Mouse (Mus musculus): ENCODE results near the gene Ppp2r3c.
"Not testable (repeated sequence)": the region's sequence is repeated elsewhere in the genome, so short reads cannot be mapped to it uniquely, and the experiment has no call there.

The Ppp2r3c gene

GRCm38 (mm10) chr12:55302485-55303441, at the start of gene Ppp2r3c:
TSS of gene Ppp2r3c (minus strand) at chr12:55302998.
- peak; percentile 95 for DNase-seq (ENCODE audit: low spot score)

- no peak for DNase-seq (ENCODE audit: low spot score)
Measured at GRCm38 (mm10) chr12:55344583-55344982, 41.8 kb upstream of the Ppp2r3c start.

GRCm38 (mm10) chr12:55343998-55344397, 41.2 kb upstream of the Ppp2r3c start:
- no peak for DNase-seq (ENCODE audit: low spot score)

GRCm38 (mm10) chr12:55343045-55343444, 40.2 kb upstream of the Ppp2r3c start:
- not testable (repeated sequence) for DNase-seq (ENCODE audit: low spot score)

- not testable (repeated sequence) for DNase-seq (ENCODE audit: low spot score)
Measured at GRCm38 (mm10) chr12:55338490-55338889, 35.7 kb upstream of the Ppp2r3c start.

- no peak for DNase-seq (ENCODE audit: low spot score)
Measured at GRCm38 (mm10) chr12:55333662-55334061, 30.9 kb upstream of the Ppp2r3c start.

GRCm38 (mm10) chr12:55329351-55329750, 26.6 kb upstream of the Ppp2r3c start:
- DNase-seq (ENCODE audit: low spot score) = no peak

GRCm38 (mm10) chr12:55328784-55329183, 26.0 kb upstream of the Ppp2r3c start:
- DNase-seq (ENCODE audit: low spot score) = no peak

GRCm38 (mm10) chr12:55325702-55326101, 22.9 kb upstream of the Ppp2r3c start:
- no peak for DNase-seq (ENCODE audit: low spot score)

- DNase-seq (ENCODE audit: low spot score) = no peak
Measured at GRCm38 (mm10) chr12:55321642-55322291, 19.0 kb upstream of the Ppp2r3c start.

- peak; percentile 71 for DNase-seq (ENCODE audit: low spot score)
Measured at GRCm38 (mm10) chr12:55315192-55315591, 12.4 kb upstream of the Ppp2r3c start.

GRCm38 (mm10) chr12:55313901-55314300, 11.1 kb upstream of the Ppp2r3c start:
- no peak for DNase-seq (ENCODE audit: low spot score)

- no peak for DNase-seq (ENCODE audit: low spot score)
Measured at GRCm38 (mm10) chr12:55311841-55312240, 9.0 kb upstream of the Ppp2r3c start.

- no peak for DNase-seq (ENCODE audit: low spot score)
Measured at GRCm38 (mm10) chr12:55309501-55309900, 6.7 kb upstream of the Ppp2r3c start.

- DNase-seq (ENCODE audit: low spot score) = no peak
Measured at GRCm38 (mm10) chr12:55308731-55309130, 5.9 kb upstream of the Ppp2r3c start.

GRCm38 (mm10) chr12:55307566-55307965, 4.8 kb upstream of the Ppp2r3c start:
- no peak for DNase-seq (ENCODE audit: low spot score)

- DNase-seq (ENCODE audit: low spot score) = no peak
Measured at GRCm38 (mm10) chr12:55306371-55306770, 3.6 kb upstream of the Ppp2r3c start.

- no peak for DNase-seq (ENCODE audit: low spot score)
Measured at GRCm38 (mm10) chr12:55301472-55302300, 1.1 kb downstream of the Ppp2r3c start.

GRCm38 (mm10) chr12:55300820-55301351, 1.9 kb downstream of the Ppp2r3c start:
- DNase-seq (ENCODE audit: low spot score) = no peak

GRCm38 (mm10) chr12:55299336-55299735, 3.5 kb downstream of the Ppp2r3c start, which contains the start of gene 1110008L16Rik:
TSS of gene 1110008L16Rik (plus strand) at chr12:55299577.
- no peak for DNase-seq (ENCODE audit: low spot score)

GRCm38 (mm10) chr12:55298112-55298511, 4.7 kb downstream of the Ppp2r3c start:
- no peak for DNase-seq (ENCODE audit: low spot score)

GRCm38 (mm10) chr12:55277583-55277982, 25.2 kb downstream of the Ppp2r3c start:
- DNase-seq (ENCODE audit: low spot score) = not testable (repeated sequence)
